Mouse (Mus musculus): ENCODE data around the gene Hilpda. TPM values are rescaled to one million over a fixed set of nuclear protein-coding genes. Genes with fewer than 3 reads are reported as not detected.

Hilpda gene
- polyA plus RNA-seq, 1 experiment from 2014 or later, result 38.3 TPM

DNA sequence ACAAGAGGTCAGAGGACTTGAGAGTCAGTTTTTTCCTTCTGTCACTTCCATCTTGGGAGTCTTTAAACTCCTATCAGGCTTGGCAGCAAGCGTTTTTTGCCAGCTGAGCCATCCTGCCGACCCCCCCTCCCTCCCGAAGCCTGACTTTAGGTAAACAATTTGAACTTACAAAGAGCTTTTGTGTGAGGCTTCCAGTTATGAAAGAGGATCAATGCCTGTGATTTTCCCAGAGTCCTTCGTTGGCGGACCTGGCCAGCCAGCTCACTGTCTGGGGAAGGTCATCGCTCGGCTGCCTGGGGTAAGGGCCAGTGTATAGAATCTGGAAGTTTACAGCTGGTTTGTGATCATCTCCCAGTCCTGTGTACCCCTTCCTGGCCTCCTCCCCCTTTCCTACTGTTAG, 8.4 kb downstream of the Hilpda start:
- H3K4me3 ChIP-seq, result no peak overlapping the region
- H3K4me1 ChIP-seq, result peaks cover 9% of the 10 kb centered on the region; the same call in 1 of the 2 replicates
- 0 out of 2 replicates have a peak overlapping the region, but pooled peaks have one; percentile 1 for H3K9ac ChIP-seq
- H3K36me3 ChIP-seq (ENCODE audit: poor library complexity, severe bottlenecking), result peaks cover 4% of the 10 kb centered on the region; the same call in 1 of the 2 replicates
- 17% methylated on average over 7 of the region's 7 CpGs for WGBS
- H3K4me2 ChIP-seq, result no peak overlapping the region
- no peak for ATAC-seq
- H3K27me3 ChIP-seq, result no peaks in the 10 kb centered on the region
- H3K27ac ChIP-seq, result no peak overlapping the region
- H3K9me3 ChIP-seq (replicated peaks), result no peaks in the 10 kb centered on the region

DNA sequence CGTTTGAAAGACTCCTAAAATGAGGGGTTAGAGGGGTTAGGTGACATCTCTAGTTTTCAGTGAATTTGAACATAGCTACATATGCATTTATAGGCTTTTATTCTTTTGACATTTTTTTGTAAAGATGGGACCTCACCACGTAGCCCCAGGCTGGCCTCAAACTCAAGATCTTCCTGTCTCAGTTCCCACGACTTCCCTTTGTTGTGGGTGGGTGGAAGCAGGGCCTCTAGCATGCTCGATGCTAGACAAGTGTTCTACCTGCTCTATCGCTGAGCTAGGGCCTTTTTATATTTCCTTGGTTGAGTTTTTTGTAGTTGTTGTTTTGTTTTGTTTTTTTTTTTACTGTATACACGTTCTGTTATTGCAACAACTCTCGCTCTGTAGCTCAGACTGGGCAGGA, 14.6 kb downstream of the Hilpda start:
- Histone ChIP-seq H3K4me1 (no peaks in the 10 kb centered on the region), H3K36me3 (ENCODE audit: poor library complexity, severe bottlenecking) (no peaks in the 10 kb centered on the region), H3K4me2 (no peak overlapping the region), H3K9me3 (replicated peaks) (no peaks in the 10 kb centered on the region), H3K27me3 (no peaks in the 10 kb centered on the region), H3K9ac (no peak overlapping the region), H3K4me3 (no peak overlapping the region), H3K27ac (no peak overlapping the region)
- 74% methylated on average over 7 of the region's 7 CpGs for WGBS
- ATAC-seq, result no peak

DNA sequence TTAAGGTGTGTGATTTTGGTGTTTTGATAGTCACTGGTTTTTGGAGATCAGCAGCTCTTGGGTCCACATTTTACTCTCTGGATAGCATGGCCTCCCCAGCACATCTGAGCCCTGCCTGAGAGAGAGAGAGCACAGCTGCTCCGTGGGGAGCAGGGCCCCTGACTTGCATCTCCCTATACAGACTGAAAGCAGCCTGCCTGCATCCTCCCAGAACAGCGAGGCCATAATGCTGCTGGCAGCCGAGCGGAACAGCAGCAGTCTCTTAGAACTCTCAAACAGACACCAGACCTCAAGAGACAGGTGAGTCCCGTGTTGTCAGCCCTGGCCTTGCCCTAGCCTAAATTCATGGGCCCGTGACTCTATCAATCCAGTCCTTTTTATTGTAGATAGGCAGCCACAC, 15.2 kb downstream of the Hilpda start:
- H3K4me1 ChIP-seq, result no peaks in the 10 kb centered on the region
- WGBS, result 31% methylated on average over 6 of the region's 6 CpGs
- H3K9me3 ChIP-seq (replicated peaks), result no peaks in the 10 kb centered on the region
- ATAC-seq, result no peak
- H3K27me3 ChIP-seq, result no peaks in the 10 kb centered on the region
- H3K36me3 ChIP-seq (ENCODE audit: poor library complexity, severe bottlenecking), result no peaks in the 10 kb centered on the region
- H3K27ac ChIP-seq, result no peak overlapping the region
- no peak overlapping the region for H3K4me3 ChIP-seq
- H3K4me2 ChIP-seq, result no peak overlapping the region
- no peak overlapping the region for H3K9ac ChIP-seq

GRCm38 (mm10) chr6:29287944-29288343, 15.7 kb downstream of the Hilpda start:
- WGBS, result 60% methylated on average over 5 of the region's 5 CpGs
- no peak for ATAC-seq
- no peak overlapping the region for H3K27ac ChIP-seq
- no peaks in the 10 kb centered on the region for H3K4me1 ChIP-seq
- H3K9me3 ChIP-seq (replicated peaks), result no peaks in the 10 kb centered on the region
- H3K4me3 ChIP-seq, result no peak overlapping the region
- H3K27me3 ChIP-seq, result no peaks in the 10 kb centered on the region
- H3K9ac ChIP-seq, result no peak overlapping the region
- no peak overlapping the region for H3K4me2 ChIP-seq
- H3K36me3 ChIP-seq (ENCODE audit: poor library complexity, severe bottlenecking), result no peaks in the 10 kb centered on the region

DNA sequence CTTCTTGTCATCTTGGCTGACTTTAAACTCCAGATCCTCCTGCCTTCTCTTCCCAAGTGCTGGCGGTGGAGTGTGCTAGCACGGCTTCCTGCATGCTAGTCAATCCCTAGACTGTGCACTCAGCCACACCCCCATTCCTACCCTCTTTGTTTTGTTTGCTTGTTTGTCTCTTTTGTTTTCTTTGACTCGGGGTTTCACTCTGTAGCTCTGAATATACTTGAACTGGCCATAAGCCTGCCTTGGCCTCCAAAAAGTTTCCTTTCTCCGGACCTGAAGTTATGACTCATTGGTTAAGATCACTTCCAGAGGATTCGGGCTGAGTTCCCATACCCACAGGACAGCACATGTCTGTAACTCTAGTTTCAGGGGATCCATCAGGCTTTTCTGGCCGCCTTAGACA, 16.4 kb downstream of the Hilpda start:
- Histone ChIP-seq H3K9me3 (replicated peaks) (no peaks in the 10 kb centered on the region), H3K36me3 (ENCODE audit: poor library complexity, severe bottlenecking) (no peaks in the 10 kb centered on the region), H3K4me3 (no peak overlapping the region), H3K27me3 (no peaks in the 10 kb centered on the region), H3K9ac (no peak overlapping the region), H3K4me1 (no peaks in the 10 kb centered on the region), H3K27ac (no peak overlapping the region), H3K4me2 (no peak overlapping the region)
- no peak for ATAC-seq
- 62% methylated on average over 6 of the region's 6 CpGs for WGBS

DNA sequence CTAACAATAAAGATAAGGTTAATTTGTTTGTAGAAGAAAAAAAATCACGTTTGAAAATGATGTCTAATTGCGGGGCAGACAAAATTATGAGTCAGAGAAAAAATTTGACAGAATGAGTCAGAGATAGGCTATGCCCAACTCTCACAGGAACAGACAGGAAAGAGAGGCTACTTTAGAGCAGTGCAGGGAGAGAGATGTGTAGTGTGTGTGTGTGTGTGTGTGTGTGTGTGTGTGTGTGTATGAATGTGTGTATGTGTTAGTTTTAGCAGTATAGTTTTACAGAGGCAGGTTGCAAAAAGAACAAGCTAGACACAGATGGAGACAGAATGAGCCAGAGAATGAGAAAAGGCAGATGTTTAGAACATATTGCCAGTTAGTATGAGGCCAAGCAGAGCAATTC, 26.8 kb downstream of the Hilpda start:
- H3K4me2 ChIP-seq, result no peak overlapping the region
- no peaks in the 10 kb centered on the region for H3K4me1 ChIP-seq
- no peaks in the 10 kb centered on the region for H3K36me3 ChIP-seq (ENCODE audit: poor library complexity, severe bottlenecking)
- no peak overlapping the region for H3K9ac ChIP-seq
- no peaks in the 10 kb centered on the region for H3K27me3 ChIP-seq
- no peak overlapping the region for H3K27ac ChIP-seq
- 73% methylated on average over 2 of the region's 2 CpGs for WGBS
- no peaks in the 10 kb centered on the region for H3K9me3 ChIP-seq (replicated peaks)
- H3K4me3 ChIP-seq, result no peak overlapping the region
- ATAC-seq, result no peak

- H3K27ac ChIP-seq, result no peak overlapping the region
- H3K9me3 ChIP-seq (replicated peaks), result no peaks in the 10 kb centered on the region
- H3K4me1 ChIP-seq, result no peaks in the 10 kb centered on the region
- H3K9ac ChIP-seq, result no peak overlapping the region
- H3K36me3 ChIP-seq (ENCODE audit: poor library complexity, severe bottlenecking), result no peaks in the 10 kb centered on the region
- no peak for ATAC-seq
- H3K4me3 ChIP-seq, result no peak overlapping the region
- no peaks in the 10 kb centered on the region for H3K27me3 ChIP-seq
- H3K4me2 ChIP-seq, result no peak overlapping the region
Observed at GRCm38 (mm10) chr6:29303251-29303650, 31.0 kb downstream of the Hilpda start.

GRCm38 (mm10) chr6:29303726-29304125, 31.4 kb downstream of the Hilpda start:
- no peaks in the 10 kb centered on the region for H3K9me3 ChIP-seq (replicated peaks)

DNA sequence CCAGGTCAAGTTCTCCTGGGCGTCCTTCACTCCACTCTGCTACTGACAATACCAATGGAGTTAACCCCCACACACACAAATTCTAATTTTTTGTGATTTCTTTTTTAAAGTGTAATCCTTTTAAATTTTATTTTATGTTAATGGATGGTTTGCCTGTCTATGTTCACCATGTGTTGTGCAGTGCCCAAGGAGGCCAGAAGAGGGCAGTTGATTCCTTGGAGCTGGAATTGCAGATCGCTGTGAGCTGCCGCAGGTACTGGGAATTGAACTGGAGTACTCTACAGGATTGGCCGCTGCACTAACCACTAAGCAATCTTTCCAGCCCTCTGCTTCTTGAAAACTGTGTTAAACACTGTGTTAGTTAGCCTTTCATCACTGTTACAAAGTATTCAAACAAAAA, 33.2 kb downstream of the Hilpda start:
- 91% methylated on average over 4 of the region's 4 CpGs for WGBS

More at GRCm38 (mm10) chr6:29303726-29304125, 31.4 kb downstream of the Hilpda start:
- no peaks in the 10 kb centered on the region for H3K27me3 ChIP-seq
- H3K9ac ChIP-seq, result no peak overlapping the region
- H3K36me3 ChIP-seq (ENCODE audit: poor library complexity, severe bottlenecking), result no peaks in the 10 kb centered on the region
- no peak overlapping the region for H3K4me2 ChIP-seq
- H3K4me3 ChIP-seq, result no peak overlapping the region
- no peak for ATAC-seq
- WGBS, result 51% methylated on average over 5 of the region's 5 CpGs
- H3K27ac ChIP-seq, result no peak overlapping the region
- H3K4me1 ChIP-seq, result no peaks in the 10 kb centered on the region

DNA sequence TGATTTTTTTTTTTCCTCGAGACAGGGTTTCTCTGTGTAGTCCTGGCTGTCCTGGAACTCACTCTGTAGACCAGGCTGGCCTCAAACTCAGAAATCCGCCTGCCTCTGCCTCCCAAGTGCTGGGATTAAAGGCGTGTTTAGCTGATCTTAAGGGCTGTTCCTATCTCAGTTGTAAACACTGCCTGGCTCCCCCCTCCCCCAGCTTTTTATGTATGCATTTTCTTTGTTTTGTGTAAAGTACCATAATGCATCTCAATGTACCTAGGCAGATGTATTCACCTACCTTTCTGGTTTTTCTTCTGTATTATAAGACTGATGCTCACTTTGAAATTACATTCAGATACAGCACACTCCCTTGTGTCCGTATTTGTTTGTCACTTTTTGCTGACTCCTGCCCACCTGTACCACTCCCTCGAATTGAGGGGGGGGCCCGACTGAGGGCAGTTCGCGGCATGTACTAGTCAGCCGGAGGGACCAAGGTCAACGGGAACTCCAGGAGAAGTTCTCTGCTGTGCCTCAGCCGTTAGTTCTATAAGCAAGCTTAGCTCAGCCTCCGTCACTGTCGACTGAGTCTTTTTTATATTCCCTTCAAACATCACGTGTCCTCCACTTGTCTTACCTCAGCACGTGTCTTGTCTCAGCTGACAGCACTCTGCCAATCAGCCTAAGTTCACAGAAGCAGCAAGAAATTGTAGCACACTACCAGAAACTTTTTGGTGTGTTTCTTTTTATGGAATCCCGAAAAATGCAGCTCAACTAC, 36.7 kb downstream of the Hilpda start:
- Histone ChIP-seq H3K4me1 (no peaks in the 10 kb centered on the region), H3K4me3 (no peak overlapping the region), H3K27me3 (no peaks in the 10 kb centered on the region), H3K27ac (no peak overlapping the region), H3K36me3 (ENCODE audit: poor library complexity, severe bottlenecking) (no peaks in the 10 kb centered on the region), H3K9me3 (replicated peaks) (no peaks in the 10 kb centered on the region), H3K9ac (no peak overlapping the region), H3K4me2 (no peak overlapping the region)
- ATAC-seq, result no peak
- WGBS, result 87% methylated on average over 16 of the region's 16 CpGs

More for the DNA sequence above, 33.2 kb downstream of the Hilpda start:
- no peak overlapping the region for H3K9ac ChIP-seq
- H3K27me3 ChIP-seq, result no peaks in the 10 kb centered on the region
- no peak overlapping the region for H3K4me3 ChIP-seq
- no peaks in the 10 kb centered on the region for H3K36me3 ChIP-seq (ENCODE audit: poor library complexity, severe bottlenecking)
- no peak overlapping the region for H3K4me2 ChIP-seq
- no peak overlapping the region for H3K27ac ChIP-seq
- ATAC-seq, result no peak
- H3K9me3 ChIP-seq (replicated peaks), result no peaks in the 10 kb centered on the region
- H3K4me1 ChIP-seq, result no peaks in the 10 kb centered on the region

DNA sequence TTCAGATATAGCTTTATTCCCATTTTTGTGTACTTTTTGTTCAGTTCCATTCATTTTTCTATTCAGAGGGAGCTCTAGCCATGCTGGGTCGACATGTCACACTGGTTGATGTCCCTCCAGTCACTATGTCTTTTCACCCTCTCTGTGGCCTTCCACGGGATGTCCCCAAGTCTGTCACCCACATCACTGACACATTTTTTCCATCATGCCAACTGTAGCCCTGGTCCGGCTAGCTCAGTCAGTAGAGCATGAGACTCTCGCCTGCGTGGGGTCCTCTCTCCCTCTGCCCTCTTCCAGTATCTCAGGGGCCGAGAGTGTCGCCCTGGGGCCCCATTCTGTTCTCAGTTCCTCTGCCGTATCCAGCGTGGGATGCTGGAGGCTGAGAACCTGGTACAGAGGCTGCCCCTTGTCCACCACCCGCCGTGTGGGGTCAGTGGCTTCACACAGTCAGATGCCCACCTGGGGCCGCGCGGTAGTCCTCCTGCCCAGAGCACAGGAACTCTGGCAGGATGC, 41.5 kb downstream of the Hilpda start:
- Histone ChIP-seq H3K36me3 (ENCODE audit: poor library complexity, severe bottlenecking) (no peaks in the 10 kb centered on the region), H3K9ac (no peak overlapping the region), H3K4me2 (no peak overlapping the region), H3K9me3 (replicated peaks) (no peaks in the 10 kb centered on the region), H3K27ac (no peak overlapping the region), H3K4me3 (no peak overlapping the region), H3K27me3 (no peaks in the 10 kb centered on the region), H3K4me1 (no peaks in the 10 kb centered on the region)
- 71% methylated on average over 14 of the region's 14 CpGs for WGBS
- ATAC-seq, result no peak

DNA sequence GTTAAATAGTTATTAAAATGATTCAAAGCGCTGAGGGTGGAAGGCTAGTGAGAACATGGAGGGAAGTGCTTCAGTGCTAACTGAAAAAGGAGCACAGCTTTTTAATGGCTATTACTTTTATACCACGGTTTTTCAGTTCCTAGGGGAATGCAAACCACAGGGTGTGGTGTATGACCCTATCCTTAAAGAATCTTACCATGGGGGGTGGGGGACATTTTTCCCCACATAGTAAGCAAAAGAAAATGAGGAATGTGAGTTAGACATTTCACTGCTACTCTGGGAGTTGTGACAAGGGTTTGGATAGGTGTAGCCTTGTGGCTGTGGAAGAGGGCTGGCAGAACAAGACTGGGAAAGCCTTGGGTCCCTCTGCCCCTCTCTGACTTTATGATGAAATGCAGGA, 45.0 kb downstream of the Hilpda start:
- no peak for ATAC-seq
- WGBS, result 74% methylated on average over 2 of the region's 2 CpGs
- H3K9ac ChIP-seq, result no peak overlapping the region
- H3K36me3 ChIP-seq (ENCODE audit: poor library complexity, severe bottlenecking), result no peaks in the 10 kb centered on the region
- no peak overlapping the region for H3K27ac ChIP-seq
- no peaks in the 10 kb centered on the region for H3K9me3 ChIP-seq (replicated peaks)
- no peaks in the 10 kb centered on the region for H3K4me1 ChIP-seq
- no peaks in the 10 kb centered on the region for H3K27me3 ChIP-seq
- H3K4me3 ChIP-seq, result no peak overlapping the region
- no peak overlapping the region for H3K4me2 ChIP-seq

DNA sequence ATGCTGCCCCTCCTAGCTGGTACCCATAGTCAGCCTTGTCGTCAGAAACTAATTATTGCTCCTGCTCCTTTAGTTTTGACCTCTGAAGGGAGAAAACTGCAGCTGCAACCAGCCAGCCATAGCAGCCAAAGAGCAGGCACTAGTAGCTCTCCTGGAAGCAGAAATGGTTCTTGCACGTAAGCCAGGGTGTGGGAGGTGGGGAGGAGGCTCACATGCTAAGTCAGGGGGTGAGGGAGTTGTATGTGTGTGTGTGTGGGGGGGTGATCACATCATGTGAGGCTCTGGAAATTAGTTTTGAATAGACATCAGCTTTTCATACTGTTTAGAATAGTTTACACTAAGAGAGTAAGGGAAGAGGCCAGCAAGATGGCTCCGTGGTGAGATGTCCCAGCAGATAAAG, 45.7 kb downstream of the Hilpda start:
- H3K27me3 ChIP-seq, result no peaks in the 10 kb centered on the region
- no peak overlapping the region for H3K4me2 ChIP-seq
- H3K4me1 ChIP-seq, result no peaks in the 10 kb centered on the region
- H3K36me3 ChIP-seq (ENCODE audit: poor library complexity, severe bottlenecking), result no peaks in the 10 kb centered on the region
- 74% methylated on average over 3 of the region's 3 CpGs for WGBS
- no peak for ATAC-seq
- H3K4me3 ChIP-seq, result no peak overlapping the region
- no peaks in the 10 kb centered on the region for H3K9me3 ChIP-seq (replicated peaks)
- H3K9ac ChIP-seq, result no peak overlapping the region
- H3K27ac ChIP-seq, result no peak overlapping the region

All from forebrain, embryonic 13.5 days (tissue).